Mouse (Mus musculus) erythroblast, embryonic 14.5 days (primary cell): ENCODE data around the gene Adgrd1. TPM values are rescaled to one million over a fixed set of nuclear protein-coding genes. Genes with fewer than 3 reads are reported as not detected.

ENCODE experiments used
- H3K27me3 ChIP-seq: 2 replicates; pipeline ENCODE4 v1.6.1; 2012; ENCODE audit warnings: inconsistent platforms; ENCODE audit not compliant: control insufficient read depth
- H3K36me3 ChIP-seq: 2 replicates; pipeline ENCODE4 v1.6.1; 2012; ENCODE audit warnings: mild to moderate bottlenecking, inconsistent platforms; ENCODE audit not compliant: control insufficient read depth
- H3K4me1 ChIP-seq: 2 replicates; pipeline ENCODE4 v1.6.1; 2012; ENCODE audit warnings: inconsistent platforms; ENCODE audit not compliant: control insufficient read depth
- H3K4me3 ChIP-seq: replicated peaks from 2 replicates; pipeline ENCODE3; 2012; ENCODE audit warnings: moderate library complexity, mild to moderate bottlenecking, inconsistent platforms
- H3K9me3 ChIP-seq: 2 replicates; pipeline ENCODE4 v1.6.1; 2012; ENCODE audit warnings: low read length, inconsistent platforms, mixed read lengths; ENCODE audit not compliant: control insufficient read depth
- GATA1 ChIP-seq: IDR thresholded peaks from 2 replicates; pipeline ENCODE4 v1.6.1; 2012; ENCODE audit warnings: low read length, inconsistent platforms, mixed read lengths
- TAL1 ChIP-seq: IDR thresholded peaks from 3 replicates; pipeline ENCODE4 v1.6.1; 2012; ENCODE audit warnings: low read length, inconsistent platforms, mixed read lengths
- polyA plus RNA-seq: library from polyadenylated mRNA; stranded (reverse); fragments of >175 nt; gene quantifications from 2 replicates; pipeline ENCODE4 v1.2.3, GENCODE M21; 2012

Gene Adgrd1
- polyA plus RNA-seq, 1 experiment: not detected

GRCm38 (mm10) chr5:129180715-129181228 is 84.2 kb downstream of the Adgrd1 start:
- peak; percentile 15; the same call in 1 of the 3 replicates for TF ChIP-seq TAL1
- no peak for TF ChIP-seq GATA1
- peak overlapping the region; percentile 17 for H3K4me3 ChIP-seq
- no peaks in the 10 kb centered on the region for H3K36me3 ChIP-seq
- H3K4me1 ChIP-seq: peaks cover 55% of the 10 kb centered on the region
- 0 out of 2 replicates have a peak, but pooled peaks cover 3% of the 10 kb centered on the region for H3K27me3 ChIP-seq
- H3K9me3 ChIP-seq: no peaks in the 10 kb centered on the region

- TF ChIP-seq GATA1 (no peak), TAL1 (no peak)
- Histone ChIP-seq H3K4me3 (peak overlapping the region; percentile 17), H3K9me3 (no peaks in the 10 kb centered on the region), H3K36me3 (no peaks in the 10 kb centered on the region), H3K4me1 (peaks cover 55% of the 10 kb centered on the region), H3K27me3 (0 out of 2 replicates have a peak, but pooled peaks cover 3% of the 10 kb centered on the region)
These were observed 84.9 kb downstream of the Adgrd1 start for GRCm38 (mm10) chr5:129181450-129181849.

GRCm38 (mm10) chr5:129182554-129182953 is 86.0 kb downstream of the Adgrd1 start:
- H3K4me3 ChIP-seq: no peak overlapping the region
- H3K27me3 ChIP-seq: 0 out of 2 replicates have a peak, but pooled peaks cover 3% of the 10 kb centered on the region
- no peaks in the 10 kb centered on the region for H3K36me3 ChIP-seq
- no peaks in the 10 kb centered on the region for H3K9me3 ChIP-seq
- TF ChIP-seq GATA1 (no peak), TAL1 (no peak)
- peaks cover 55% of the 10 kb centered on the region for H3K4me1 ChIP-seq

GRCm38 (mm10) chr5:129186260-129186659 is 89.7 kb downstream of the Adgrd1 start:
- Histone ChIP-seq H3K36me3 (no peaks in the 10 kb centered on the region), H3K27me3 (0 out of 2 replicates have a peak, but pooled peaks cover 3% of the 10 kb centered on the region), H3K9me3 (no peaks in the 10 kb centered on the region), H3K4me1 (peaks cover 19% of the 10 kb centered on the region), H3K4me3 (no peak overlapping the region)
- TF ChIP-seq GATA1: no peak
- no peak for TF ChIP-seq TAL1

- H3K4me3 ChIP-seq: no peak overlapping the region
- H3K4me1 ChIP-seq: peaks cover 12% of the 10 kb centered on the region
- 0 out of 2 replicates have a peak, but pooled peaks cover 3% of the 10 kb centered on the region for H3K27me3 ChIP-seq
- H3K9me3 ChIP-seq: no peaks in the 10 kb centered on the region
- no peaks in the 10 kb centered on the region for H3K36me3 ChIP-seq
- TF ChIP-seq TAL1: no peak
- TF ChIP-seq GATA1: no peak
These were observed 90.4 kb downstream of the Adgrd1 start for GRCm38 (mm10) chr5:129186926-129187325.

GRCm38 (mm10) chr5:129189071-129189470 is 92.5 kb downstream of the Adgrd1 start:
- Histone ChIP-seq H3K36me3 (no peaks in the 10 kb centered on the region), H3K9me3 (no peaks in the 10 kb centered on the region), H3K4me1 (no peaks in the 10 kb centered on the region; the same call in 1 of the 2 replicates), H3K4me3 (no peak overlapping the region), H3K27me3 (no peaks in the 10 kb centered on the region)
- TF ChIP-seq GATA1: no peak
- no peak for TF ChIP-seq TAL1

- H3K27me3 ChIP-seq: no peaks in the 10 kb centered on the region
- no peaks in the 10 kb centered on the region for H3K36me3 ChIP-seq
- no peaks in the 10 kb centered on the region for H3K9me3 ChIP-seq
- TF ChIP-seq GATA1: no peak
- no peak for TF ChIP-seq TAL1
- no peaks in the 10 kb centered on the region; the same call in 1 of the 2 replicates for H3K4me1 ChIP-seq
- no peak overlapping the region for H3K4me3 ChIP-seq
These were observed 93.5 kb downstream of the Adgrd1 start for GRCm38 (mm10) chr5:129190077-129190476.

- TF ChIP-seq TAL1 (no peak), GATA1 (no peak)
- H3K4me1 ChIP-seq: no peaks in the 10 kb centered on the region
- H3K27me3 ChIP-seq: no peaks in the 10 kb centered on the region
- no peak overlapping the region for H3K4me3 ChIP-seq
- no peaks in the 10 kb centered on the region for H3K9me3 ChIP-seq
- H3K36me3 ChIP-seq: no peaks in the 10 kb centered on the region
These were observed 100.0 kb downstream of the Adgrd1 start for GRCm38 (mm10) chr5:129196501-129196900.

- no peaks in the 10 kb centered on the region for H3K4me1 ChIP-seq
- H3K9me3 ChIP-seq: no peaks in the 10 kb centered on the region
- no peaks in the 10 kb centered on the region for H3K27me3 ChIP-seq
- H3K4me3 ChIP-seq: no peak overlapping the region
- no peaks in the 10 kb centered on the region for H3K36me3 ChIP-seq
- TF ChIP-seq TAL1 (no peak), GATA1 (no peak)
These were observed 100.5 kb downstream of the Adgrd1 start for GRCm38 (mm10) chr5:129196971-129197519.
